Mouse (Mus musculus) gastrocnemius, adult 2 months (tissue): Measurements from ENCODE around the gene Ipo7. TPM values are rescaled to one million over a fixed set of nuclear protein-coding genes. Genes with fewer than 3 reads are reported as not detected.
A peak's percentile ranks its signal among the peaks of the same experiment; 100 is the strongest.
"Not testable (repeated sequence)": the region's sequence is repeated elsewhere in the genome, so short reads cannot be mapped to it uniquely, and the experiment has no call there.

ENCODE experiments used
- DNase-seq: peaks from one replicate; pipeline ENCODE4 v3.0.0; 2022
- H3K27ac ChIP-seq: fragments of 200-600 bp; 2 replicates; pipeline ENCODE4 v1.8.1; 2022; ENCODE audit warnings: mild to moderate bottlenecking
- H3K4me3 ChIP-seq: fragments of 200-600 bp; 2 replicates; pipeline ENCODE4 v1.8.1; 2022; ENCODE audit warnings: mild to moderate bottlenecking, moderate library complexity
- CTCF ChIP-seq: fragments of 200-600 bp; IDR thresholded peaks from 2 replicates; pipeline ENCODE4 v1.8.1; 2022; ENCODE audit warnings: antibody characterized with exemption, mild to moderate bottlenecking, moderate library complexity
- intact Hi-C: fragments of 180-260 bp; cut with DNase I; formaldehyde crosslinking; loops from one replicate; pipeline ENCODE4 v1.15.1; 2025
- total RNA-seq, 2 experiments: library from RNA; stranded (reverse); gene quantifications; 2 replicates each; pipeline ENCODE4 v1.2.3; 2021

Gene Ipo7
- total RNA-seq, 2 experiments from 2014 or later = 96.4 to 101 TPM

GRCm38 (mm10) chr7:110030342-110030741, 12.3 kb downstream of the Ipo7 start:
- no peak for DNase-seq
- H3K27ac ChIP-seq = no peak overlapping the region
- TF ChIP-seq CTCF = no peak
- intact Hi-C loops = no loop called here
- H3K4me3 ChIP-seq = no peak overlapping the region

- not testable (repeated sequence) for H3K27ac ChIP-seq, H3K4me3 ChIP-seq, DNase-seq
- intact Hi-C loops = loop anchor here (2.0 kb wide), 1 partner anchor 15 kb away; no protein-coding TSS in a partner anchor
Measured at GRCm38 (mm10) chr7:110057723-110058122, 39.6 kb downstream of the Ipo7 start.

- no peak for DNase-seq
- intact Hi-C loops = no loop called here
- H3K4me3 ChIP-seq = peak overlapping the region; percentile 88
- H3K27ac ChIP-seq = peak overlapping the region; percentile 100
- TF ChIP-seq CTCF = peak; percentile 27; the same call in 1 of the 2 replicates
Measured at GRCm38 (mm10) chr7:110059092-110059785, 41.2 kb downstream of the Ipo7 start.

- no peak for DNase-seq
- Histone ChIP-seq H3K4me3 (peak overlapping the region; percentile 88), H3K27ac (peak overlapping the region; percentile 100)
- intact Hi-C loops = loop anchor here (2.0 to 5.0 kb wide), 2 partner anchors 41 to 62 kb away; partner anchors contain the start of genes Ipo7 and Wee1
- no peak for TF ChIP-seq CTCF
Measured at GRCm38 (mm10) chr7:110060106-110060668, 42.1 kb downstream of the Ipo7 start.

- TF ChIP-seq CTCF = no peak
- Histone ChIP-seq H3K4me3 (peak overlapping the region; percentile 88), H3K27ac (peak overlapping the region; percentile 100)
- intact Hi-C loops = loop anchor here (1.0 to 5.0 kb wide), 3 partner anchors 42 to 74 kb away; partner anchors contain the start of genes Ipo7, Tmem41b and Wee1
- no peak for DNase-seq
Measured at GRCm38 (mm10) chr7:110060669-110061198, 42.7 kb downstream of the Ipo7 start.

GRCm38 (mm10) chr7:110061199-110061751, 43.2 kb downstream of the Ipo7 start, which contains the start of gene Zfp143:
Gene Zfp143 (plus strand): TSS chr7:110061217.
- Histone ChIP-seq H3K27ac (peak within 1 kb of the TSS; percentile 100), H3K4me3 (peak within 1 kb of the TSS; percentile 88)
- intact Hi-C loops = loop anchor here (1.0 to 5.0 kb wide), 3 partner anchors 42 to 75 kb away; partner anchors contain the start of genes Ipo7, Tmem41b and Wee1
- DNase-seq = peak; percentile 100
- TF ChIP-seq CTCF = no peak

GRCm38 (mm10) chr7:110061752-110062273, 43.7 kb downstream of the Ipo7 start:
- intact Hi-C loops = loop anchor here (1.0 to 5.0 kb wide), 3 partner anchors 43 to 76 kb away; partner anchors contain the start of genes Ipo7, Tmem41b and Wee1
- peak; percentile 95 for DNase-seq
- H3K27ac ChIP-seq = peak overlapping the region; percentile 100
- peak; percentile 22; the same call in 1 of the 2 replicates for TF ChIP-seq CTCF
- peak overlapping the region; percentile 87 for H3K4me3 ChIP-seq

GRCm38 (mm10) chr7:110063731-110064130, 45.7 kb downstream of the Ipo7 start:
- DNase-seq = no peak
- intact Hi-C loops = loop anchor here (5.0 kb wide), 1 partner anchor 59 kb away; the partner anchor contains the start of gene Wee1

GRCm38 (mm10) chr7:110069070-110069469, 51.0 kb downstream of the Ipo7 start:
- intact Hi-C loops = no loop called here
- Histone ChIP-seq H3K27ac (no peak overlapping the region), H3K4me3 (no peak overlapping the region)
- TF ChIP-seq CTCF = no peak
- DNase-seq = no peak

More at GRCm38 (mm10) chr7:110063731-110064130, 45.7 kb downstream of the Ipo7 start:
- no peak for TF ChIP-seq CTCF
- peak overlapping the region; percentile 100; the same call in 1 of the 2 replicates for H3K27ac ChIP-seq
- H3K4me3 ChIP-seq = no peak overlapping the region

- no peak for DNase-seq
- intact Hi-C loops = no loop called here
- no peak for TF ChIP-seq CTCF
- Histone ChIP-seq H3K4me3 (no peak overlapping the region), H3K27ac (no peak overlapping the region)
Measured at GRCm38 (mm10) chr7:110078168-110078567, 60.1 kb downstream of the Ipo7 start.

- H3K27ac ChIP-seq = no peak overlapping the region
- intact Hi-C loops = loop anchor here (5.0 kb wide), 2 partner anchors 116 to 376 kb away; no protein-coding TSS in a partner anchor
- peak; percentile 41 for DNase-seq
- TF ChIP-seq CTCF = peak; percentile 85
- no peak overlapping the region for H3K4me3 ChIP-seq
Measured at GRCm38 (mm10) chr7:110083386-110084165, 65.5 kb downstream of the Ipo7 start.
